Mouse (Mus musculus) megakaryocyte, embryonic 14.5 days (primary cell): ENCODE data around the gene Olfr1256. TPM values are rescaled to one million over a fixed set of nuclear protein-coding genes. Genes with fewer than 3 reads are reported as not detected.

ENCODE experiments used
- H3K27me3 ChIP-seq: replicated peaks from 2 replicates; pipeline ENCODE3; 2012; ENCODE audit warnings: inconsistent platforms
- H3K36me3 ChIP-seq: replicated peaks from 2 replicates; pipeline ENCODE3; 2012; ENCODE audit warnings: low read length, inconsistent platforms, mixed read lengths
- H3K4me1 ChIP-seq: 2 replicates; pipeline ENCODE4 v1.6.1; 2012; ENCODE audit warnings: inconsistent platforms
- H3K4me3 ChIP-seq: replicated peaks from 2 replicates; pipeline ENCODE3; 2012; ENCODE audit warnings: moderate library complexity, mild to moderate bottlenecking, inconsistent platforms
- H3K9me3 ChIP-seq: 2 replicates; pipeline ENCODE4 v1.6.1; 2012; ENCODE audit warnings: inconsistent platforms
- FLI1 ChIP-seq: IDR thresholded peaks from 2 replicates; pipeline ENCODE4 v1.6.1; 2012; ENCODE audit warnings: low read length, inconsistent platforms, mixed read lengths
- GATA1 ChIP-seq: IDR thresholded peaks from 3 replicates; pipeline ENCODE4 v1.6.1; 2012; ENCODE audit warnings: mixed read lengths, low read length, inconsistent platforms, borderline replicate concordance
- polyA plus RNA-seq: library from polyadenylated mRNA; stranded (reverse); fragments of >175 nt; gene quantifications from 2 replicates; pipeline ENCODE4 v1.2.3, GENCODE M21; 2012; ENCODE audit warnings: low replicate concordance; ENCODE audit not compliant: insufficient read depth

Gene Olfr1256
- not detected in 2 replicates for polyA plus RNA-seq

DNA sequence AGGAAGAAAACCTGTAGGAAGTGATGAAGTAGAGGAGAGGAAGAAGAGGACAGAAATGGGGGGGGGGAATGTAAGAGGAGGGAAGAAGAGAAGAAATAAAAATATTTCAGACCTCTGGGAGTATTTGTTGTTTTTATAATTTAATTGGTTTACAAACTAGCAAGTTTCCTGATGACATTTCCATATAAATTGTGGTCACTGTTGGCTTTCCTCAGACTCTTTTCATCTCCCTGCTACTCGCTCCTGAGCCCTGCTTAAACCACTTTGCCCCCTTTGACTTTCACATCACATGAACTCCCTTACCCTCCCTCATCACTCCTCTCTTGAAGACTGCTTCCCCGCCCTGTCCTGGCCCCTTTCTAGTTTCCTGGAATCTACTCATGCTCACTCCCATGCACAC, at the start of gene Olfr1256:
Gene Olfr1256, minus strand, starts transcription at position 101 of the 400 bp plus-strand sequence.
- Histone ChIP-seq H3K4me1 (no peaks in the 10 kb centered on the region), H3K36me3 (no peaks in the 10 kb centered on the region), H3K27me3 (no peaks in the 10 kb centered on the region), H3K9me3 (peaks cover 4% of the 10 kb centered on the region; the same call in 1 of the 2 replicates), H3K4me3 (no peak within 1 kb of the TSS)
- TF ChIP-seq FLI1, result no peak
- no peak for TF ChIP-seq GATA1

DNA sequence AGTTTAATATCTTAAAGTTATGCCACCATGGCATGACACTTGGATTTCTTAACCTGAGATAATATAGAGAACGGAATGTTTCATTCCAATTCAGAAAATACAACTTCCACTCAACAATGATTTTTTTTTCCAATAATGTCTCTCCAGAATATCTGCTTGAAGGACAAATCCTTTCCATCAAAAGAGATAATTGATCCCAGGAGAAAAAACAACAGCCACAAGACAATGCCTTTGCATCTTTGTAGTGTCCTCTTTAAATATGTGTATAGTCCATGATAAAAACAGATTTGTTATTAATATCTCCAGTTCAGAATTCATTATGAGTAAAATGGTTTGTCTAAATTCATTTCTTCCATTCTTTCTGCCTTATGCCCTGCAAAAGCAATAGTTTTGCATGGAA, 36.8 kb upstream of the Olfr1256 start, which contains the start of gene Olfr1257:
Gene Olfr1257, plus strand, starts transcription at position 301 of the 400 bp plus-strand sequence.
- Histone ChIP-seq H3K9me3 (no peaks in the 10 kb centered on the region), H3K4me3 (no peak within 1 kb of the TSS), H3K4me1 (no peaks in the 10 kb centered on the region), H3K36me3 (no peaks in the 10 kb centered on the region), H3K27me3 (no peaks in the 10 kb centered on the region)
- TF ChIP-seq FLI1, result no peak
- no peak for TF ChIP-seq GATA1

DNA sequence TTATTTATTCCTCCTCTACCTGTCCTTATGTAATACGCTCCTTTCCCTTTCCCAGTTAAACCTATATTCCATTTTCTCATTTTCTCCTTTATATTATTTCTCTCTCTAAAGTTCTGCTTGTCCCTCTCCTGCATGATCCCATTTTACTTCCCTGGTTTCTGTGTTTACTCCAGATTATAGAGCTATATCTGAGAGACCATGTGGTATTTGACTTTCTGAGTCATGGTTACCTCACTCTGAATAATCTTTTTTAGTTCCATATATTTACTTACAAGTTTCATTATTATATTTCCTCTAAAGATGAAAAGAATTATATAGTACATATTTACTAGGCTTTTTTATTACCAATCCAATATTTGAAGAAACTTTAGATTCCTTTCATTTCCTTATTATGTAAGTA, 7.9 kb upstream of the Olfr1256 start:
- Histone ChIP-seq H3K27me3 (no peaks in the 10 kb centered on the region), H3K9me3 (peaks cover 4% of the 10 kb centered on the region; the same call in 1 of the 2 replicates), H3K4me3 (no peak overlapping the region), H3K36me3 (no peaks in the 10 kb centered on the region), H3K4me1 (no peaks in the 10 kb centered on the region)
- TF ChIP-seq GATA1 (no peak), FLI1 (no peak)

DNA sequence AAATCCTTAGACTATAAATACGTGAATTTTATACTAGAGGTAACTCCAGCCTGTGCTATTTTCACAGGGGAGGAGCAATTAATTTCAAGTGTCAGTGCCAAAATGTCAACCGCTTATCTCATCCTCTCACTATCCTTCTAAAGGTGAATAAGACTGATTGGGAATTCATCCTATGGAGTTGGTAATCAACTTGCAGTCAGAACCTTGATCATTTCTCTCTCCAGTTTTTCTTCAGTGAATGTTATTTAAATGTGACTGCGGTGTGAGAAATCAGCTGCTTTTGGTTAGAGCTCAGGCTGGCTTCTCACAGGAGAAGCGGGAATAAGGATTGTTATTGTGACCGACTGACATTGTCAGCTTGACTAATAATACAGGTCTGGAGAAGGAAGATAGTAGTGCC, 6.8 kb upstream of the Olfr1256 start, which contains the start of gene Olfr48:
Gene Olfr48, minus strand, starts transcription at position 101 of the 400 bp plus-strand sequence.
- TF ChIP-seq FLI1, result no peak
- TF ChIP-seq GATA1, result no peak
- Histone ChIP-seq H3K27me3 (no peaks in the 10 kb centered on the region), H3K4me3 (no peak within 1 kb of the TSS), H3K9me3 (peaks cover 4% of the 10 kb centered on the region; the same call in 1 of the 2 replicates), H3K36me3 (no peaks in the 10 kb centered on the region), H3K4me1 (no peaks in the 10 kb centered on the region)

DNA sequence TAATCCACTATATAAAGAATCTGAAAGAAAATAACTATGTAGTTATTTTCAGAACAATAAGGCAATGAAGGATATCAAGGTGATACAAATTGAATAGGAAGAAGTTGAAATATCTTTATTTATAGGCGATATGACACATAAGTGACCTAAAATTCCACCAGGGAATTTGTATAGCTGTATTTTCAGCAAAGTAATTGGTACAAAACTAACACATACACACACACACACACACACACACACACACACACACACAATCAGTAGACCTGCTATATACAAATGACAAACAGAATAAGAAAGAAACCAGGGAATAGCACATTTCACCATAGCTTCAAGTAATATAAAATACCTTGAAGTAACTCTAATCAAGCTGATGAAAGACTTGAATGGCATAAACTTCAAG, 21.1 kb downstream of the Olfr1256 start:
- no peaks in the 10 kb centered on the region for H3K9me3 ChIP-seq
- no peaks in the 10 kb centered on the region for H3K4me1 ChIP-seq
- no peak overlapping the region for H3K4me3 ChIP-seq
- no peaks in the 10 kb centered on the region for H3K27me3 ChIP-seq
- no peak for TF ChIP-seq FLI1
- no peak for TF ChIP-seq GATA1
- no peaks in the 10 kb centered on the region for H3K36me3 ChIP-seq

DNA sequence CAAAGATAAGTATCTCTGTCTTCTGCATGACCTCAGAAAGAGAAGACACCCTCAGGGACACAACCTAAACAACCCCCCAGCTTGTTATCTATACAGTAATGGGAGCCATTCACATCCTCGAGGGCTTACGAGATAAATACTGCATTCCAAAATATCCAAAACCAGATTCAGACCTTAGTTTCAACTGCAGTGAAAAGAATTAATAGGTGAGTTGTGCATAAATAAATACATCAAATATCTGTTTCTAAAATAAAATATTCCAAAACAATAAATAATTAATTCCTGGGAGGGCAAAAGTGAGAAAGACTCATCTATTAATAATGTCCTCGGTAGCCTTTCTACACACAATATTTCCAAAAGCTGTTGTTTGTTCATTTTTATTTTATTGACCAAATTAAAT, 29.6 kb downstream of the Olfr1256 start, which contains the start of gene Olfr1255:
Gene Olfr1255, plus strand, starts transcription at position 301 of the 400 bp plus-strand sequence.
- H3K27me3 ChIP-seq, result no peaks in the 10 kb centered on the region
- H3K9me3 ChIP-seq, result peaks cover 7% of the 10 kb centered on the region; the same call in 1 of the 2 replicates
- TF ChIP-seq GATA1, result no peak
- TF ChIP-seq FLI1, result no peak
- H3K4me1 ChIP-seq, result no peaks in the 10 kb centered on the region
- H3K4me3 ChIP-seq, result no peak within 1 kb of the TSS
- H3K36me3 ChIP-seq, result no peaks in the 10 kb centered on the region

DNA sequence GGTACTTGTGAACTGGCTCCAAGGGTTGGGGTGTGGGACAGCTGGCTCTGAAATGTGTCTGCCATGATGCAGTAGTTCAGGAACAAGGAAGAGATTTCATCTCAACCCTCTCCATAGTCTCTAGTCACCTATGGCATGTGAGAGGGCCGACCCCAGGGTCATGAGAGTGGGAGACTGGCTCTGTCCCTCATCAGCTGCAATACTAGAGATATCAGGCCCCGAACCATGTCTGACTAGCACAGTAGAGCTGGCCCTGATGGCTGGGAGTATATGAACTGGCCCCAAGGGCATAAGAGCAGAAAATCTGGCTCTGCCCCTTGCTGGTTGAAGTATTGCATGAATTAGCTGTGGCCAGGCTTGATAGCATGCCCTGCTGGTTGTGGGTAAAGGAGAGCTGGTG, 30.6 kb downstream of the Olfr1256 start:
- Histone ChIP-seq H3K36me3 (no peaks in the 10 kb centered on the region), H3K27me3 (no peaks in the 10 kb centered on the region), H3K4me1 (no peaks in the 10 kb centered on the region), H3K9me3 (peaks cover 7% of the 10 kb centered on the region; the same call in 1 of the 2 replicates), H3K4me3 (no peak overlapping the region)
- TF ChIP-seq GATA1, result no peak
- TF ChIP-seq FLI1, result no peak

DNA sequence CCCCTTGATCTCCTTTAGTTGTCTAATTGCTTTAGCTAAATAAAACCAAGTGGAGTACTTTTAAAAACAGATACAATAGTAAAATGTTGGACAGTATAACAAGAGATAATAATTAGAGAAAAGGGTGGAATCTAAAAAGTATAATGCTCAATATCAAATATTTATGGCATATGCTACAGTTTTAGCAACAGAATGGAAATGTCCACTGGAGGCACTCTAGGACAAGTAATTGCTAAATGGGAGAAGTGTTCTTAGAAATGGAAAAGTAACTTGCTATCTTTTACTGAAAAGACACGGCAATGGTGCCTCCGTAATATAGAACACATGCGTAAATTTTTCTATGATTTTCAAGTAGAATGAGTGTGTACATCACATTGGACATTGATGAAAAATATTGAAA, 41.8 kb downstream of the Olfr1256 start:
- Histone ChIP-seq H3K36me3 (no peaks in the 10 kb centered on the region), H3K9me3 (peaks cover 5% of the 10 kb centered on the region; the same call in 1 of the 2 replicates), H3K27me3 (no peaks in the 10 kb centered on the region), H3K4me1 (no peaks in the 10 kb centered on the region), H3K4me3 (no peak overlapping the region)
- TF ChIP-seq FLI1 (no peak), GATA1 (no peak)

DNA sequence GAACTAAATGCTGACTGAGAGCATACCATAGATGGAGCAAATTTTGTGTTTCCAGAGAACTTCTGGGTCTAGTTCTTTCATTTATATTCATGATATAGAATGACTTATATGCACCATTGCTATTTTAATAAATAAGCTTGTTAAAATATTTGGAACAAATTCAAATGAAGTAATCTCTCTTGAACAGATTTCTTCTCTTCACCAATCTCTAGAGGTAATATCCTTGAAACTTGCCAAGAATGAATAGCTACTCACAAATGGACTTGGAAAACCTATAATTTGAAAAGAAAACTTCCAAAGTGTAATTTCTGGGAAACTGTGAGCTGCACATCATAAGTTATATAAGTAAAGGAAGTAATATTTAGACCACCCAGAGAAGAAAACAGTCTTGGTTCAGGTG, 47.8 kb downstream of the Olfr1256 start, which contains the start of gene Olfr1254:
Gene Olfr1254, minus strand, starts transcription at position 101 of the 400 bp plus-strand sequence.
- H3K36me3 ChIP-seq, result no peaks in the 10 kb centered on the region
- H3K9me3 ChIP-seq, result peaks cover 5% of the 10 kb centered on the region; the same call in 1 of the 2 replicates
- H3K4me1 ChIP-seq, result no peaks in the 10 kb centered on the region
- H3K4me3 ChIP-seq, result no peak within 1 kb of the TSS
- no peaks in the 10 kb centered on the region for H3K27me3 ChIP-seq
- TF ChIP-seq GATA1 (no peak), FLI1 (no peak)

Other genes starting within 250 kb of the Olfr1256 start
- not detected in 2 replicates for gene Olfr1246, start 248.4 kb downstream of the Olfr1256 start, polyA plus RNA-seq
- 0.01 TPM in 1 of 2 replicates, not detected in the other for gene Olfr1247, start 227.4 kb downstream of the Olfr1256 start, polyA plus RNA-seq
- not detected in 2 replicates for gene Olfr1248, start 223.3 kb downstream of the Olfr1256 start, polyA plus RNA-seq
- not detected in 2 replicates for gene Olfr1249, start 206.6 kb downstream of the Olfr1256 start, polyA plus RNA-seq
- not detected in 2 replicates for gene Olfr1250, start 180.1 kb downstream of the Olfr1256 start, polyA plus RNA-seq
- gene Olfr1251, start 169.6 kb downstream of the Olfr1256 start, polyA plus RNA-seq, result not detected in 2 replicates
- gene Olfr1252, start 116.5 kb downstream of the Olfr1256 start, polyA plus RNA-seq, result not detected in 2 replicates
- gene Olfr1253, start 84.5 kb downstream of the Olfr1256 start, polyA plus RNA-seq, result not detected in 2 replicates
- not detected in 2 replicates for gene Olfr1254, start 47.9 kb downstream of the Olfr1256 start, polyA plus RNA-seq
- gene Olfr1255, start 29.5 kb downstream of the Olfr1256 start, polyA plus RNA-seq, result not detected in 2 replicates
- gene Olfr48, start 6.7 kb upstream of the Olfr1256 start, polyA plus RNA-seq, result not detected in 2 replicates
- not detected in 2 replicates for gene Olfr1257, start 36.9 kb upstream of the Olfr1256 start, polyA plus RNA-seq
- not detected in 2 replicates for gene Olfr1258, start 85.8 kb upstream of the Olfr1256 start, polyA plus RNA-seq
- gene Olfr1259, start 107.1 kb upstream of the Olfr1256 start, polyA plus RNA-seq, result not detected in 2 replicates
- not detected in 2 replicates for gene Olfr1260, start 132.8 kb upstream of the Olfr1256 start, polyA plus RNA-seq
- 0.52 TPM in 1 of 2 replicates, not detected in the other for gene Olfr1261, start 149.7 kb upstream of the Olfr1256 start, polyA plus RNA-seq
- gene Olfr1262, start 158.6 kb upstream of the Olfr1256 start, polyA plus RNA-seq, result not detected in 2 replicates
- not detected in 2 replicates for gene Olfr1263, start 170.6 kb upstream of the Olfr1256 start, polyA plus RNA-seq
- gene Olfr1264, start 184.0 kb upstream of the Olfr1256 start, polyA plus RNA-seq, result not detected in 2 replicates
- not detected in 2 replicates for gene Olfr1265, start 193.8 kb upstream of the Olfr1256 start, polyA plus RNA-seq
- gene Olfr140, start 222.0 kb upstream of the Olfr1256 start, polyA plus RNA-seq, result not detected in 2 replicates